Mouse (Mus musculus): ENCODE data around the gene Ewsr1. TPM values are rescaled to one million over a fixed set of nuclear protein-coding genes. Genes with fewer than 3 reads are reported as not detected.

Ewsr1 gene
- polyA plus RNA-seq, 1 experiment from 2014 or later = 283 TPM

DNA sequence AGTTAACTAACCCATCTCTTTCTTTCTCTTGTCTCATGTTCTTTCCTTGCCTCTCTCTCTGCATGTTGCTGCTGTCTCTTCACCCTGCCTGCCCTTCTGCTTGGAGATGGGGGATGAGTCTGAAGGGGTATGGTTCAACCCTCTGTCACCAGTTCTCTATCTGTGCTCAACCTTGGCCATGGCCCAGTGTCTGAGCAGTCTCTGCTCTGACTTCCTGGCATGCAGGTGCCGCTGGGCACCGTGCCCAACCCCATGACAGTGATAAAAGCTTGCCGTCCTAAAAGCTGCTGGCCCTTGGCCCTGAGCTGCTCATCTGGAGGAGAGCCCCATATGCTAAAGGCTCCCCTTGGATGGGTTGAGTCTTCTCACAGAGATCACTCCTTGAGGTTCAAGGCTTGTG is 65.9 kb downstream of the Ewsr1 start:
- no peak for DNase-seq (ENCODE audit: low spot score)
- Histone ChIP-seq H3K27ac (replicated peaks; ENCODE audit: low read depth, low read length) (no peak overlapping the region), H3K4me2 (ENCODE audit: low read depth, low read length) (no peak overlapping the region), H3K27me3 (replicated peaks; ENCODE audit: control insufficient read depth, insufficient read depth, low read length) (no peaks in the 10 kb centered on the region), H3K4me1 (ENCODE audit: control insufficient read depth, insufficient read depth, low read length) (no peaks in the 10 kb centered on the region), H3K36me3 (ENCODE audit: control insufficient read depth, insufficient read depth, low read length) (peaks cover 90% of the 10 kb centered on the region), H3K4me3 (ENCODE audit: low read depth, low read length) (no peak overlapping the region), H3K9me3 (ENCODE audit: control insufficient read depth, low read length) (no peaks in the 10 kb centered on the region), H3K9ac (ENCODE audit: low read depth, low read length) (no peak overlapping the region)
- WGBS = 85% methylated on average over 3 of the region's 3 CpGs
- no peak for ATAC-seq (ENCODE audit: low read depth)

DNA sequence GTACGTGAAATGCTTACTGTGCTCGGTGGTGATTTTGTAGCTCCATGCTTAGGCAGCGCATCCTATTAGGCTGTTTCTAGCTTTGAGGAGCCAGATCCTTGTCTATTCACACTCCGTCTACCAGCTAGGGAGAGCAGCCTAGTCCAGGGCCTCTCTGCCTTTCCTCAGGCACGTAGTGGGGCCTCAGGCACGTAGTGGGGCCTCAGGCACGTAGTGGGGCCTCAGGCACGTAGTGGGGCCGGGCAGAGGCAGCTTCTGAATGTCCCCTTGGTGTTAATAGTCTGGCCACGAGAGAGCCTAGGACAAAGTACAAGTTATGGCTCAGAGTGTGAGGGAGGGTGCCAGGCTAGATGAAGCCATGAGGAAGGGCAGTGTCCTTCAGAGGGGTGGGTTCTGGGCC is 66.4 kb downstream of the Ewsr1 start:
- Histone ChIP-seq H3K27me3 (replicated peaks; ENCODE audit: control insufficient read depth, insufficient read depth, low read length) (no peaks in the 10 kb centered on the region), H3K9me3 (ENCODE audit: control insufficient read depth, low read length) (no peaks in the 10 kb centered on the region), H3K27ac (replicated peaks; ENCODE audit: low read depth, low read length) (no peak overlapping the region), H3K9ac (ENCODE audit: low read depth, low read length) (no peak overlapping the region), H3K4me1 (ENCODE audit: control insufficient read depth, insufficient read depth, low read length) (no peaks in the 10 kb centered on the region), H3K36me3 (ENCODE audit: control insufficient read depth, insufficient read depth, low read length) (peaks cover 90% of the 10 kb centered on the region), H3K4me2 (ENCODE audit: low read depth, low read length) (no peak overlapping the region), H3K4me3 (ENCODE audit: low read depth, low read length) (no peak overlapping the region)
- DNase-seq (ENCODE audit: low spot score) (no peak), ATAC-seq (ENCODE audit: low read depth) (no peak)
- WGBS = 90% methylated on average over 10 of the region's 10 CpGs

DNA sequence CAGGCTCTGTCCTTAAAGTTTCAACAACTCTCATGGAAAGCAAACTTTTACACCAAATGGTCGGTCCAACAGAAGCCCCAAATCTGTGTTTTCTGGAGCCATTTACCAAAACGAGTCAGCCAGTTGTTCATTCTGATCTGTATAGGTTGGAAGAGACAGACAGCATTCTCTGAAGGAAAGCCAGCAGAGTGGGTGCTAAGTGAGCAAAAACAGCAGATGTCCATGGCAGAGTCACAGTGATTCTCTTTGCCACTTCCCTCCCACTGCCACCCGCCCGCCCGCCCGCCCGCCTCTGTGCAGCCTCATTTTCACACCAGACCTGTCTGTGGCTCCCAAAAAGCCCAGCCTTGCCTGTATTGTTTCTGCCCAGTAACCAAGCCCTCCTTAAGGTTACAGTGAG is 70.8 kb downstream of the Ewsr1 start:
- H3K27ac ChIP-seq (replicated peaks; ENCODE audit: low read depth, low read length) = no peak overlapping the region
- ATAC-seq (ENCODE audit: low read depth) (no peak), DNase-seq (ENCODE audit: low spot score) (no peak)
- WGBS = 94% methylated on average over 7 of the region's 7 CpGs
- no peak overlapping the region for H3K9ac ChIP-seq (ENCODE audit: low read depth, low read length)
- peaks cover 91% of the 10 kb centered on the region for H3K36me3 ChIP-seq (ENCODE audit: control insufficient read depth, insufficient read depth, low read length)
- H3K9me3 ChIP-seq (ENCODE audit: control insufficient read depth, low read length) = no peaks in the 10 kb centered on the region
- no peak overlapping the region for H3K4me3 ChIP-seq (ENCODE audit: low read depth, low read length)
- no peaks in the 10 kb centered on the region for H3K27me3 ChIP-seq (replicated peaks; ENCODE audit: control insufficient read depth, insufficient read depth, low read length)
- no peaks in the 10 kb centered on the region for H3K4me1 ChIP-seq (ENCODE audit: control insufficient read depth, insufficient read depth, low read length)
- H3K4me2 ChIP-seq (ENCODE audit: low read depth, low read length) = no peak overlapping the region

DNA sequence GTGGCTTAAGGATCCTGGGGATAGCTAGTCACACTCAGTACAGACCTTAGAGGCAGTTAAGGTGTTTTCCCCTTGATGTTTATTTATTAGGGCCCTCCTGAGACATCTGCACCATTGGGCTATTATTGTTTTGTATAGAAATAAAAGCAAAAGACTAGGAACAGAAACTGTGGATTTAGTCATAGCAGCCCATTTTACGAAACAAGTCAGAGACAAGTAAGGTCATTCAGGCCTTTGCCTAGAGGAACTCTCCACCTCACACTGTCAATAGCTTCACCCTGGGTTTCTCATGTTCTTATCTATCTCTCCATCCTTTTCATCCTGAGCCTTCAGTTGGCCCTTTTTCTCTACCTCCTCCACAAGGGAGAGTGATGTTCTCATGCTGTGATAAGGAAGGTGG is 74.0 kb downstream of the Ewsr1 start:
- no peak overlapping the region for H3K4me2 ChIP-seq (ENCODE audit: low read depth, low read length)
- H3K36me3 ChIP-seq (ENCODE audit: control insufficient read depth, insufficient read depth, low read length) = peaks cover 80% of the 10 kb centered on the region
- H3K4me3 ChIP-seq (ENCODE audit: low read depth, low read length) = no peak overlapping the region
- no peak for DNase-seq (ENCODE audit: low spot score)
- no peaks in the 10 kb centered on the region for H3K9me3 ChIP-seq (ENCODE audit: control insufficient read depth, low read length)
- no peak overlapping the region for H3K9ac ChIP-seq (ENCODE audit: low read depth, low read length)
- no peaks in the 10 kb centered on the region for H3K4me1 ChIP-seq (ENCODE audit: control insufficient read depth, insufficient read depth, low read length)
- no peak overlapping the region for H3K27ac ChIP-seq (replicated peaks; ENCODE audit: low read depth, low read length)
- ATAC-seq (ENCODE audit: low read depth) = no peak
- WGBS = 93% methylated on average over 1 of the region's 1 CpGs
- H3K27me3 ChIP-seq (replicated peaks; ENCODE audit: control insufficient read depth, insufficient read depth, low read length) = no peaks in the 10 kb centered on the region

Small RNA genes within 50 kb of the gene (microRNA-seq; reads per million reads assigned to microRNA genes)
- gene Gm47296 (ENCODE audit: borderline number of aligned reads) = not detected

Other genes with a start within 250 kb of the Ewsr1 start
- gene Nf2, start 249.7 kb downstream of the Ewsr1 start, polyA plus RNA-seq (2014; fragmentation: Nextera tagmentation; extraction: Ambion mirVana) = 40.5 and 43.1 TPM in 2 replicates
- gene Nipsnap1, start 225.3 kb downstream of the Ewsr1 start, polyA plus RNA-seq (2014; fragmentation: Nextera tagmentation; extraction: Ambion mirVana) = 32.1 and 41.4 TPM in 2 replicates
- gene Thoc5, start 203.9 kb downstream of the Ewsr1 start, polyA plus RNA-seq (2014; fragmentation: Nextera tagmentation; extraction: Ambion mirVana) = 27.9 and 32.3 TPM in 2 replicates
- gene Nefh, start 151.2 kb downstream of the Ewsr1 start, polyA plus RNA-seq (2014; fragmentation: Nextera tagmentation; extraction: Ambion mirVana) = 1.6 and 1.7 TPM in 2 replicates
- 48.9 and 57.1 TPM in 2 replicates for gene Ap1b1, start 112.4 kb downstream of the Ewsr1 start, polyA plus RNA-seq (2014; fragmentation: Nextera tagmentation; extraction: Ambion mirVana)
- gene Rasl10a, start 41.1 kb downstream of the Ewsr1 start, polyA plus RNA-seq (2014; fragmentation: Nextera tagmentation; extraction: Ambion mirVana) = 3.8 and 4.8 TPM in 2 replicates
- 33.8 and 38.1 TPM in 2 replicates for gene Gas2l1, start 33.9 kb downstream of the Ewsr1 start, polyA plus RNA-seq (2014; fragmentation: Nextera tagmentation; extraction: Ambion mirVana)
- gene Rhbdd3, start 340 bp downstream of the Ewsr1 start, polyA plus RNA-seq (2014; fragmentation: Nextera tagmentation; extraction: Ambion mirVana) = 21.8 and 26.5 TPM in 2 replicates
- 38.0 and 41.9 TPM in 2 replicates for gene Emid1, start 53.0 kb upstream of the Ewsr1 start, polyA plus RNA-seq (2014; fragmentation: Nextera tagmentation; extraction: Ambion mirVana)
- 24.1 and 26.7 TPM in 2 replicates for gene Kremen1, start 162.3 kb upstream of the Ewsr1 start, polyA plus RNA-seq (2014; fragmentation: Nextera tagmentation; extraction: Ambion mirVana)